Mouse (Mus musculus): ENCODE results near the gene Wipf2. TPM values are rescaled to one million over a fixed set of nuclear protein-coding genes. Genes with fewer than 3 reads are reported as not detected.

The Wipf2 gene
- total and polyA plus RNA-seq, 3 experiments: 2.9 to 7.1 TPM; not detected in 1

- Histone ChIP-seq H3K36me3 (ENCODE audit: control insufficient read depth in 1 of 2, insufficient read depth in 2 of 2, low read length in 2 of 2) (peaks cover 5 to 9% of the 10 kb centered on the region in 2 experiments), H3K9me3 (replicated peaks; ENCODE audit: insufficient read depth, low read length) (no peaks in the 10 kb centered on the region), H3K79me2 (ENCODE audit: control insufficient read depth, insufficient read depth, low read length, poor library complexity) (peaks cover 10% of the 10 kb centered on the region), H3K9ac (ENCODE audit: control insufficient read depth, low read depth, low read length, poor library complexity, severe bottlenecking) (no peak overlapping the region), H3K4me3 (ENCODE audit: control insufficient read depth in 1 of 2, insufficient read depth in 1 of 2, low read depth in 2 of 2, low read length in 2 of 2) (no peak overlapping the region), H3K27me3 (ENCODE audit: control insufficient read depth in 1 of 2, insufficient read depth in 2 of 2, low read length in 2 of 2) (no peaks in the 10 kb centered on the region), H3K27ac (ENCODE audit: control insufficient read depth, low read depth, low read length) (no peak overlapping the region), H3K4me1 (ENCODE audit: control insufficient read depth in 1 of 2, insufficient read depth in 2 of 2, low read length in 2 of 2) (peaks cover 5 to 10% of the 10 kb centered on the region in 2 experiments)
- no peak for TF ChIP-seq USF2 (IDR thresholded peaks at IDR 0.05; ENCODE audit: borderline replicate concordance in 1 of 2, insufficient read depth in 1 of 2, low read depth in 1 of 2, low read length in 2 of 2)
- no peak for TF ChIP-seq TAL1 (IDR thresholded peaks at IDR 0.05; ENCODE audit: low read length)
- no peak for TF ChIP-seq ETS1 (IDR thresholded peaks at IDR 0.05; ENCODE audit: low read depth, low read length)
- TF ChIP-seq SIN3A (IDR thresholded peaks at IDR 0.05; ENCODE audit: low read length): no peak
- TF ChIP-seq CHD1 (IDR thresholded peaks at IDR 0.05; ENCODE audit: low read depth, low read length): no peak
- TF ChIP-seq RAD21 (IDR thresholded peaks at IDR 0.05; ENCODE audit: low read depth, low read length): no peak
- TF ChIP-seq MAX (IDR thresholded peaks at IDR 0.05; ENCODE audit: low read length): no peak
- TF ChIP-seq BHLHE40 (IDR thresholded peaks at IDR 0.05; ENCODE audit: borderline replicate concordance, low read depth, low read length): no peak
- TF ChIP-seq ZMIZ1 (IDR thresholded peaks at IDR 0.05; ENCODE audit: low read depth, low read length): no peak
- no peak for DNase-seq (ENCODE audit: low read depth, low spot score)
These were observed 3.9 kb downstream of the Wipf2 start for GRCm38 (mm10) chr11:98867293-98867692.

GRCm38 (mm10) chr11:98869906-98870305, 6.5 kb downstream of the Wipf2 start:
- no peaks in the 10 kb centered on the region for H3K9me3 ChIP-seq (replicated peaks; ENCODE audit: insufficient read depth, low read length)
- H3K27me3 ChIP-seq (ENCODE audit: control insufficient read depth in 1 of 2, insufficient read depth in 2 of 2, low read length in 2 of 2): no peaks in the 10 kb centered on the region
- DNase-seq (ENCODE audit: low read depth, low spot score): no peak
- no peak overlapping the region for H3K27ac ChIP-seq (ENCODE audit: control insufficient read depth, low read depth, low read length)
- peaks cover 9 to 11% of the 10 kb centered on the region in 2 experiments for H3K36me3 ChIP-seq (ENCODE audit: control insufficient read depth in 1 of 2, insufficient read depth in 2 of 2, low read length in 2 of 2)
- no peak overlapping the region for H3K9ac ChIP-seq (ENCODE audit: control insufficient read depth, low read depth, low read length, poor library complexity, severe bottlenecking)
- no peak overlapping the region for H3K4me3 ChIP-seq (ENCODE audit: control insufficient read depth in 1 of 2, insufficient read depth in 1 of 2, low read depth in 2 of 2, low read length in 2 of 2)
- peaks cover 3% of the 10 kb centered on the region for H3K79me2 ChIP-seq (ENCODE audit: control insufficient read depth, insufficient read depth, low read length, poor library complexity)
- peaks cover 4 to 9% of the 10 kb centered on the region in 2 experiments for H3K4me1 ChIP-seq (ENCODE audit: control insufficient read depth in 1 of 2, insufficient read depth in 2 of 2, low read length in 2 of 2)
- TF ChIP-seq ZNF384 (IDR thresholded peaks at IDR 0.05; ENCODE audit: low read depth, low read length) (no peak), E2F4 (IDR thresholded peaks at IDR 0.05; ENCODE audit: borderline replicate concordance, low read depth, low read length) (no peak), MAFK (IDR thresholded peaks at IDR 0.05; ENCODE audit: borderline replicate concordance, low read depth, low read length) (no peak), MAZ (IDR thresholded peaks at IDR 0.05; ENCODE audit: low read depth, low read length) (no peak), UBTF (IDR thresholded peaks at IDR 0.05; ENCODE audit: borderline replicate concordance, insufficient read depth, low read depth, low read length) (no peak), USF2 (IDR thresholded peaks at IDR 0.05; ENCODE audit: borderline replicate concordance in 1 of 2, insufficient read depth in 1 of 2, low read depth in 1 of 2, low read length in 2 of 2) (no peak), MYC (IDR thresholded peaks at IDR 0.05; ENCODE audit: low read depth, low read length) (no peak), MAX (IDR thresholded peaks at IDR 0.05; ENCODE audit: low read length) (no peak), CHD1 (IDR thresholded peaks at IDR 0.05; ENCODE audit: low read depth, low read length) (no peak), TCF12 (IDR thresholded peaks at IDR 0.05; ENCODE audit: low read depth, low read length) (no peak), POLR2A (IDR thresholded peaks at IDR 0.05; ENCODE audit: control insufficient read depth in 1 of 2, insufficient read depth in 1 of 2, low read depth in 1 of 2, low read length in 2 of 2, poor library complexity in 1 of 2) (no peak), CHD2 (IDR thresholded peaks at IDR 0.05; ENCODE audit: low read length) (no peak), RAD21 (IDR thresholded peaks at IDR 0.05; ENCODE audit: low read depth, low read length) (no peak), EP300 (IDR thresholded peaks at IDR 0.05; ENCODE audit: low read depth in 1 of 2, low read length in 2 of 2) (no peak), POLR2AphosphoS2 (IDR thresholded peaks at IDR 0.05; ENCODE audit: low read length) (no peak), JUND (IDR thresholded peaks at IDR 0.05; ENCODE audit: low read depth, low read length) (no peak)

Measured in MEL (cell line).